Mouse (Mus musculus) G1E (cell line): ENCODE results near the gene Cdkn1c. TPM values are rescaled to one million over a fixed set of nuclear protein-coding genes. Genes with fewer than 3 reads are reported as not detected.

ENCODE experiments used
- ATAC-seq: 2 replicates; pipeline ENCODE4 v1.8.0; 2016; ENCODE audit warnings: mild to moderate bottlenecking; ENCODE audit not compliant: insufficient number of reproducible peaks, poor library complexity, low FRiP score, severe bottlenecking; ENCODE audit errors: extremely low read depth
- DNase-seq: peaks from one replicate; pipeline ENCODE4 v3.0.0; 2012; ENCODE audit warnings: low spot score
- H3K27me3 ChIP-seq: 2 replicates; pipeline ENCODE4 v1.6.1; 2012; ENCODE audit warnings: mild to moderate bottlenecking, low read length, inconsistent platforms; ENCODE audit not compliant: insufficient read depth
- H3K36me3 ChIP-seq: replicated peaks from 2 replicates; pipeline ENCODE3; 2012; ENCODE audit warnings: mild to moderate bottlenecking, inconsistent platforms
- H3K4me1 ChIP-seq: 2 replicates; pipeline ENCODE4 v1.6.1; 2012; ENCODE audit warnings: low read depth, low read length, inconsistent platforms, mixed read lengths; ENCODE audit not compliant: insufficient read depth
- H3K4me3 ChIP-seq: 2 replicates; pipeline ENCODE4 v1.5.1; 2012; ENCODE audit warnings: low read depth, mild to moderate bottlenecking, inconsistent platforms, low read length, moderate library complexity, mixed read lengths
- H3K9me3 ChIP-seq: replicated peaks from 2 replicates; pipeline ENCODE4 v1.6.1; 2012; ENCODE audit warnings: inconsistent platforms
- CTCF ChIP-seq: IDR thresholded peaks from 2 replicates; pipeline ENCODE4 v1.5.1; 2012; ENCODE audit warnings: low read depth, low read length, inconsistent platforms, mixed read lengths
- GATA1 ChIP-seq: IDR thresholded peaks from 2 replicates; pipeline ENCODE4 v1.6.1; 2012; ENCODE audit warnings: borderline replicate concordance, low read length, inconsistent platforms, mixed read lengths
- GATA2 ChIP-seq: IDR thresholded peaks from 2 replicates; pipeline ENCODE4 v1.6.1; 2012; ENCODE audit warnings: low read depth, low read length, inconsistent platforms, borderline replicate concordance
- POLR2AphosphoS5 ChIP-seq: IDR thresholded peaks from 2 replicates; pipeline ENCODE4 v1.6.1; 2012; ENCODE audit warnings: low read depth, low read length, inconsistent platforms; ENCODE audit not compliant: insufficient replicate concordance
- TAL1 ChIP-seq: conservative IDR thresholded peaks from 2 replicates; pipeline ENCODE4 v1.6.1; 2012; ENCODE audit warnings: low read depth, low read length, inconsistent platforms, mixed read lengths
- polyA plus RNA-seq: library from polyadenylated mRNA; stranded (reverse); fragments of >175 nt; gene quantifications from 2 replicates; pipeline ENCODE4 v1.2.3, GENCODE M21; 2012
- total RNA-seq, 2 experiments: library from RNA; stranded (forward) in 1 of 2; stranded (reverse) in 1 of 2; fragments of 200-1000 nt in 1 of 2; fragments of >200 nt in 1 of 2; fragmentation: Nextera tagmentation in 1 of 2; gene quantifications; 2 replicates each; pipeline ENCODE4 v1.2.3; 2014 to 2017

The Cdkn1c gene
- total and polyA plus RNA-seq, 3 experiments = 0.03 TPM; not detected in 2

DNA sequence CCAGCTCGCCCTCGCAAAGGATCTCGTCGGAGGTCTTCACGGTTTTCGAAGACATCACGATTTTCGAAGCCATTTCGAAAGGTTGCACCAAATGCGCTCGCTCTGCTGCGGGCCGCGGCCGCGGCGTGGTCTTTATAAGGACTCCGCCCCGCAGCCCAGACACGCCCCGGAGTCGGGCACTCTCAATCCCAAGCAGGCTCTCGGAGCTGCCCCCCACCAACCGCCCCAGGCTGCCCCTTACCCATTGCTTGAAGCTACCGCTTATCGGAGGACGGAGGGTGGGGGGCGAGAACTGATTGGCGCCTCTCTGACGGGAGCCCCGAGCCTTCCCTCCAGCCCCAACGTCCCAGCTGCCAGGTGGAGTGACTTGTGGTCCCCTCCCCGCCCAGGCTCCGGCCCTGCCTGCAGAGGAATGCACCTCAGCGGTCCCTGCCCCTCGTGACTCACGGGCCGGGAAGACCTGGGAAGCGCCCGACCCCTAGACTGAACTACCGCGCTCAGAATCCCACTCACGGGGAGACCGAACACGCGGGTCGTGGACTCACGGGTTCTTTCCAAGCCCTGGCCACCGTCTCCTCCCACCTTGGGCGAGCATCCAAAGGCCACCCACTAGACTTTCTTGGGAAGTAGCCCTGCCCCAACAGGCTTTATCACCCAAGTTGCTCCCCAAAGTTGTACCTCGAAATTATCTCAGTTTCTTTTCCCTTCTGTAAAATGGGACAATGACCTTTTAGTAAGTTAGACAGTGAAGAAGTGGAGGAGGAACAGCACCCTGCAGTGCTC, 41.8 kb upstream of the Cdkn1c start, which contains the start of gene Phlda2:
Gene Phlda2, minus strand, starts transcription at position 733 of the 783 bp plus-strand sequence.
- Histone ChIP-seq H3K4me3 (no peak within 1 kb of the TSS; the same call in 1 of the 2 replicates), H3K27me3 (peaks cover 41% of the 10 kb centered on the region), H3K9me3 (peaks cover 14% of the 10 kb centered on the region), H3K4me1 (peaks cover 26% of the 10 kb centered on the region), H3K36me3 (no peaks in the 10 kb centered on the region)
- no peak for ATAC-seq
- TF ChIP-seq POLR2AphosphoS5 (no peak), GATA2 (no peak), CTCF (no peak), GATA1 (no peak), TAL1 (no peak)
- DNase-seq = no peak

DNA sequence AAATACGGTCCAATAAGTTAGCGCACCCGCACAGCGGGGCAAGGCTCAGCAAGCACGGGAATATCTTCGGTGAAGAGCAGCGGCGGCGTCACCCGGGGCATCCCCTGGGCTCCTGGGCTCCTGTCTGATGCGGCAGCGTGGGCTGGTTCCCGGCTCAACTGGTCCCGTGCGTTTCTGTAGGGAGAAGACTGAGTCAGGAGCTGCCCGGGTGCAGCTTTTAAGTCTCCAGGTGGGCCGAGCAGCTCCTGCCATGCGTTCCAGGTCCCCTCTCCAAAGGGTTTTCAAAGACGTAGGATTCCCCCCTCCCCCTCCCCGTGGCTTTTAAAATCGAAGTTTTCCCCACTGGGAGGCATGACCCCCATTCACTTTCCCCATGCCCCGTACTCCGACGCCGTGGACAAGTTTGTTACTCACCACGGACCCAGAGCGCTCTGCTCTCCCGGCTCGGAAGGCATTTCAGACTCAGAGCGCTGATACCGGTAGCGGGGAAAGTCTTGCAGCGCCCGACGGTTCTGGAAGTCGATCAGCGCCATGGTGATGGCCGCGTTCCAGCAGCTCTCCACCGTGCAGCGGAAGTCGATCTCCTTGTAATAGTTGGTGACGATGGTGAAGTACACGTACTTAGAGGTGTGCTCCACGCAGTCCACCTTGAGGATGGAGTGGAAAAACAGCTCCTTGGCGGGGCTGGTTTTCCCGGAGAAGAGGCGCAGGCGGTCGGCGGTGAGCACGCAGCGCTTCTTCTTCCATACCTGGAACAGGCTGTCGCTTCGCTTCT, 41.0 kb upstream of the Cdkn1c start:
- Histone ChIP-seq H3K4me1 (peaks cover 32% of the 10 kb centered on the region), H3K9me3 (peaks cover 14% of the 10 kb centered on the region), H3K36me3 (no peaks in the 10 kb centered on the region), H3K27me3 (peaks cover 46% of the 10 kb centered on the region), H3K4me3 (no peak overlapping the region; the same call in 1 of the 2 replicates)
- TF ChIP-seq TAL1 (no peak), GATA2 (no peak)
- no peak for ATAC-seq
- DNase-seq = no peak

DNA sequence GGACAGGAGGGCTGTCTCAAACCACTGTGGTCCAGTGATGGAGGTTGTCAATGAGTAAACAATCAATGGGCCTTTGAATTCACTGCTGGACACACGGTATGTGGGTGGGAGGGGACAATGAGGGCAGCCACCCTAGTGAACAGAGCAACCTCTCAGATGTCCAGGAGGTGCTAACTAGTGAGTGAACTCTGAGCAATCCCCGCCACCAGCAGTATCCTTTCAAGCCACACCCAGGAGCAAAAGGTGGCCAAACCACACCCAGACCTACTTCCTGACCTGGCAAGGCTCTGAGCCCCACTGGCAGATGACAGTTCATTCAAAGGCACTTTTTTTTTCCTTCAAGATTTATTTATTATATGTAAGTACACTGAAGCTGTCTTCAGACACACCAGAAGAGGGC, 40.1 kb upstream of the Cdkn1c start:
- TF ChIP-seq CTCF = no peak
- no peak for TF ChIP-seq POLR2AphosphoS5
- no peak for TF ChIP-seq GATA2
- TF ChIP-seq TAL1 = no peak
- no peak for TF ChIP-seq GATA1
- Histone ChIP-seq H3K4me3 (no peak overlapping the region), H3K9me3 (peaks cover 14% of the 10 kb centered on the region), H3K36me3 (no peaks in the 10 kb centered on the region), H3K4me1 (peaks cover 36% of the 10 kb centered on the region), H3K27me3 (peaks cover 44% of the 10 kb centered on the region)
- DNase-seq (no peak), ATAC-seq (no peak)

DNA sequence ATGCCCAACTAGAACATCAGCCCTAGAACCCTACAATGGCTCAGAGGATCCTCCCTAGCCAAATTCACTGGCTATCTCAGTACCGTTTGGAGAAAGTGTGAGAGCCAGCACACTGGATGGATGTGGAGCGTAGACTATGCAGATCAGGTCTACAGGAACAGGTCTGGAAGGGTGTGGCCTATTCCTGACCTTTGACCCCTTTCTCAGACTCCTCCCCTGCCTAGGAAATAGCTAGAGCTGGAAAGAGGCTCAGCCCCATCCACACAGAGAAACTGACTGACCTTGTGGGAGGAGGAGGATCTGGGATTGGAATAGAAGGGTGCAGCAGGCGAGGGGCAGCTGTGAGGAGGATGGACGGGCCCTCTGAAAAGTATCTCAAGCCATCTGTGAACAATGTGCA, 37.7 kb upstream of the Cdkn1c start:
- H3K36me3 ChIP-seq = no peaks in the 10 kb centered on the region
- H3K4me1 ChIP-seq = peaks cover 53% of the 10 kb centered on the region
- H3K4me3 ChIP-seq = no peak overlapping the region
- H3K27me3 ChIP-seq = peaks cover 44% of the 10 kb centered on the region
- no peak for ATAC-seq
- no peak for DNase-seq
- TF ChIP-seq CTCF = no peak
- H3K9me3 ChIP-seq = peaks cover 14% of the 10 kb centered on the region

DNA sequence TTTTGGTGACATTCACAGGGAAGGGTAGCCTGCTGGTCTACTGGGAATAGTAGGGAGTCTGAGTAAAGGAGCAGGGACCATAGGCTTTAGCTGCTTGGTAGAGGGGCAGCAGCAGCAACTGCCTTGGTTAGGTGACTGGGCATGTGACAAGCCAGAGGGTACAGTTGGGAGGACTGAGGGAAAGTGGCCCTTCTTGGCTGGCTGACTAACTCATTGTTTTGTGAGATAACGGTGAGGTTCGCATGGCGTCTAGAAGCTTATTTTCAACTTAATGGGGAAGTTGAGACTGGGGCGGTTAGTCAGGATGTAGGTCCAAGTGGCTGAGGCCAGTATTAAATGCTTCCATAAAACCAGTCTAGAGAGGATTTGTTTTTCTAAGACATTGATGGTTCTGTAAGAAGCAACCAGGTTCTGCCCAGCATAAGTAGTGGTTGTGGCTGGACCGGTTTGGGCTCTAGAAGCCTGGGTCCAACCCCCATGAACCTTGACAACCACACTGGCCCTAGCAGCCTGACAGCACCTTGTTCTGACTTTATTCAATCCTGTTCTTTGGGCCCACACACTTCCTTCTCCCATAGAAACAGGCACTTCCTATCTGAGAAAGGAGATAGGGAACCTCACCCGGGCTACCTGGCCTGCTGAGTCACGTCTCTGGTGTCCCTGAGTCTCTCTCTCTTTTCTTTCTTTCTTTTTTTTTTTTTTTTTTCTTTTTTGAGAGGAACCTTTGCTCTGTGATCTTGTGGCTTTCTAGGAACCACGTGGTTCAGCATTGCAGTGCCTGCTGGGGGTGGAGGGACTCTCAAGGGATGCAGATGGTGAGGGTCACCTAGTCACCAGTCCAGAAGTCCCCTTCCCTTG, 34.5 kb upstream of the Cdkn1c start:
- H3K27me3 ChIP-seq = peaks cover 48% of the 10 kb centered on the region
- H3K4me1 ChIP-seq = peaks cover 62% of the 10 kb centered on the region
- no peaks in the 10 kb centered on the region for H3K36me3 ChIP-seq
- DNase-seq (peak; percentile 51), ATAC-seq (peak; percentile 63)
- TF ChIP-seq GATA1 (no peak), GATA2 (no peak), POLR2AphosphoS5 (no peak), TAL1 (no peak), CTCF (no peak)
- no peaks in the 10 kb centered on the region for H3K9me3 ChIP-seq
- H3K4me3 ChIP-seq = no peak overlapping the region; the same call in 1 of the 2 replicates

DNA sequence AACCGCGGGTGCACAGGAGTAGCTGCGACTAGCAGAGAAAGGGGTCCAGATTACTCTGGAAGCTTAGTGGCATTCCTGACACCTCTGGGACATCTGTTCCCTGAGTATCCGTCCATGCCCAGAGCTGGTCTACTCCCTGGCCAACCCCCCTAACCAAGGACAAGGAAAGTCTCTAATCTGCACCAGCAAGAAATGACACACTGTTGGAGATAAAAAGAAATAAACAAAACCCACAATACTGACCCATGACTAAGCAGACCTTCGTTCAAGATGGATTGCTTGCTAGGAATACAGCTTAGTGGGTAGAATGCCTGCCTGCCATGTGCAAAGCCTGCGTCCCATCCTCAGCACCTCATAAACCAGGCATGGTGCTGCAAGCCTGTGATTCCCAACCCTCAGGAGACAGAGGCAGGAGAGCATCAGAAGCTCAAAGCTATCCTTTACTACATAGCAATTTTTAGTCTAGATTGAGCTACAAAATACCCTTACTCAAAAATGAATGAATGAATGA, 32.8 kb upstream of the Cdkn1c start:
- H3K9me3 ChIP-seq = no peaks in the 10 kb centered on the region
- H3K36me3 ChIP-seq = no peaks in the 10 kb centered on the region
- TF ChIP-seq POLR2AphosphoS5 (no peak), CTCF (no peak), GATA2 (no peak), GATA1 (no peak), TAL1 (no peak)
- H3K27me3 ChIP-seq = peaks cover 56% of the 10 kb centered on the region
- H3K4me1 ChIP-seq = peaks cover 61% of the 10 kb centered on the region
- no peak overlapping the region for H3K4me3 ChIP-seq
- no peak for ATAC-seq
- DNase-seq = no peak
